Mouse (Mus musculus): ENCODE results near the gene Stap2.

Gene Stap2

GRCm38 (mm10) chr17:56007444-56008355 lies 2.3 kb upstream of the Stap2 start:
- peak; percentile 35 for DNase-seq (ENCODE audit: low spot score)

DNA sequence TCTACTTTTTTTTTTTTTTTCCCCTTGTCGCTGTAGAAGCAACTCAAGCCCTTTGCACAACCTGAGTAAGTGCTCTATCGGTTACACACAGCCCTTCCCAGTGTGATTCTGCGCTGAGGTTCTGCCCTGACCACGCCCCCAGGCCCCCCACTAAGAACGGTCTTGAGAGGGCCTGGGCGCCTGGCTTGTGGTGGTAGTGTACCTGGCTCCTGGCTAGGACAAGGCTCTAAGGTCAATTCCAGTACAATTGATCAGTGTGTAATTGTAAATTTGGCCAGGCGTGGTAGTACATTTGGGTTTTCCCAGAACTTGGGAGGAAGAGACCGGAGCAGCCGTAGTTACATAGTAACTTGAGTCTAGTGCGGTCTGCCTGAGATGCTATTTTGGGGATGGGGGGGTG lies 1.6 kb upstream of the Stap2 start:
- no peak for DNase-seq (ENCODE audit: low spot score)

DNA sequence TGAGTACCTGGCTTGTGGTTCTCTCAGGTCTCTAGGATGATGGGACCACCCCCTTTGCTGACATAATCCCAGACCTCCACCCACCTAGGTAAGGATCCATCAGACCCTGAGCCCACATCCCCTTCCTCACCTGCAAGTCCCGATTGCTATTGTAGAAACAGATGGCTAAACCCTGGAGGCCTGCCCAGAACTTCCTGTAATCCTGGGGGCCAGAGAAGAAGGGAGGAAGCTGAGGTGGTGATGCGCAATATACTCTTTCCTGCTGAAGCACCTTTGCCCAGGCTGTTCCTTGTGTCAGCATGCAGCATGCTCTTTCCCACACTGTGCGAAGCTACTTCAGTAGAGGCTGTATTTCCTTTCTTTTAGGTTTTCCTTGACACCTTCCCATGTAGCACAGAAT lies 2.4 kb downstream of the Stap2 start:
- no peak for DNase-seq (ENCODE audit: low spot score)

DNA sequence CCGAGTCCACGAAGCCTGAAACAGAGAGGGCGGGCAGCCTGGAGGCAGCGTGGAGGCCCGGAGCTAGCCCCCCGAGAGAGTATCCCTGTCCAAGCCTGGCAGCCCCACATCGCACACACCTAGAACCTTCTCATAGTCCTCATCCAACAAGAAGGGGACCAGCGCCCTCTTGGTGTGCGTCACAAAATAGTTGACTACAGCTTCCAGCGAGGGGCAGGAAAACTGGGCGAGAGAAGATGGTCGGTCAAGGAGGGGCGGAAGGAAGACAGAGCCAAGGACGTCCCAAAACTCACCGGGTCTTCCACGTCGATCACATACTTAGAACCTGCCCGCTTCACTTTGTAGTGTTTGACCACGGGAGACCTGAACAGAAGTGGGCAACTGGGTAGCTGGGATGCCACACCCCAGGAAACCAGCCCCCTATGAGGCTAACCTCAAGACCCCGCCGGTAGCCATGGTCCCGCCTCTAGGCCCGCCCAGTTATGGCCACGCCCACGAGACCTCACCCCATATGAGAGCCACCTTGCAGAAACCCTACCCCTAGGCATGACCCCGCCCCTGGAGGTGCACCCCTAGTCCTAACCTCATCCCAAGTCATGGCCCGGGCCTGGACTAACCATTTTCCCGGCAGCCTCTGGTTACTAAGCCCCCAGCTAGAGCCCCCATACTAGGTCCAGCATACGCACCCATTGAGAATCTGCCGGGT lies 5.4 kb downstream of the Stap2 start:
- peak; percentile 59 for DNase-seq (ENCODE audit: low spot score)

- DNase-seq (ENCODE audit: low spot score): no peak
These were observed 9.4 kb downstream of the Stap2 start for GRCm38 (mm10) chr17:55996007-55996406.

- no peak for DNase-seq (ENCODE audit: low spot score)
These were observed 15.0 kb downstream of the Stap2 start for GRCm38 (mm10) chr17:55990278-55990898.

DNA sequence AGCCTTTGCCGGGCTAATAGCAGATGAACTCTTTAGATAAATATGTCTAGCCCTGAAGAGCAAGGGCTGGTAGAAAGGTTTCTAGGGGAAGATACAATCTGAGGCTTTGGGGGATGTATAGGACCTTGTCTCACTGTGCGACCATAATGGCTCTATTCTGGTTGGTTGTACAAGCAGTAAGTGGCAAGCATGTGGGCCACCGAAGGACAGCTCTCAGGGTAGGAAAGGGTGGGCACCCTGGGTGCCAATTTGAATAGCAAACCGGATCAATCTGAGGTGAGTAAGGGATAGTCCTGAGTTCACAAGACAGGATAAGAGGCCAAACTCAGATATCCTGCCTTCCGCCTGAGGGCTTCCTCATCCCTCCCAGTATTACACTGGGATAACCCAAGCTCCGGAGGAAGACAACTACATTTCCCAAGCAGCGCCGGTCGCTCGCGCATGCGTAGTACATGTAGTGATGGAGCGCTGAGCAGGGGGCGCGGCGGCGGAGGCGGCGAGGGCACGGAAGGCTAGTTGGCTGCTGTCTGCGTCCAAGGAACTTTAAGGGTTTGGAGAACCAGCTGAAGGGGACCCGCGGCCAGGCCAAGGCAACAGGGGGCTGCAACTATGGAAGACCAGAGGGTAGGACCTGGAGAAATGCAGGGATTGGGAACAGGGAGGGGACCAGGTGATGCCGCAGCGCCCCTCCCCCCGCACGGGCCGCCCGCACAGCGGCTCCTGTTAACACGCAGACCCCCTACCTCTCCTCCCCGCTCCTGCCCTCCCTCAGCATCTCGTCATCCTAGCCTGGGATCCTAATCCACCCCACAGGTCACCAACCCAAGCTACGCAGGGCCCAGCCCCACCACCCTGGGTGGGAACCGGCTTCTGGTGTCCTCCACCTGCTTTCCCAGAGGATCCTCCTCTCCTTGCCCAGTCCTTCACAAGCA lies 19.1 kb downstream of the Stap2 start, which contains the start of gene Fsd1:
Gene Fsd1, plus strand, starts transcription at position 480 of the 932 bp plus-strand sequence.
- DNase-seq (ENCODE audit: low spot score): peak; percentile 93

DNA sequence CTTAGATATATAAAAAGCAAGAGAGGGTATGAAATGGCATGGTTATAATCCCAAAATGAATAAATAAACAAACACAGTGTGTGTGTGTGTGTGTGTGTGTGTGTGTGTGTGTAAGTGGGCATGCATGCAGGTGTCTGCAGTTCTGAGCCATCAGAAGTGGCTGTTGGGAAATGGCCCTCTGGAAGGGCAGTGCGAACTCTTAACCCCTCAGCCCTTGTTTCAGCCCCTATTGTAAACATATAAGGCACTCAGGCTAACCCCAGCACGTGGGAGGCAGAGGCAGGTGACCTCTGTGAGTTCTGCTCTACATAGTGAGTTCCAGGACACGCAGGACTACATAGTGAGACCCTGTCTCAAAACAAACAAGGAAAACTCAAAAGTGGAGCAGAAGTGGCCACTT lies 28.1 kb downstream of the Stap2 start:
- DNase-seq (ENCODE audit: low spot score): no peak

DNA sequence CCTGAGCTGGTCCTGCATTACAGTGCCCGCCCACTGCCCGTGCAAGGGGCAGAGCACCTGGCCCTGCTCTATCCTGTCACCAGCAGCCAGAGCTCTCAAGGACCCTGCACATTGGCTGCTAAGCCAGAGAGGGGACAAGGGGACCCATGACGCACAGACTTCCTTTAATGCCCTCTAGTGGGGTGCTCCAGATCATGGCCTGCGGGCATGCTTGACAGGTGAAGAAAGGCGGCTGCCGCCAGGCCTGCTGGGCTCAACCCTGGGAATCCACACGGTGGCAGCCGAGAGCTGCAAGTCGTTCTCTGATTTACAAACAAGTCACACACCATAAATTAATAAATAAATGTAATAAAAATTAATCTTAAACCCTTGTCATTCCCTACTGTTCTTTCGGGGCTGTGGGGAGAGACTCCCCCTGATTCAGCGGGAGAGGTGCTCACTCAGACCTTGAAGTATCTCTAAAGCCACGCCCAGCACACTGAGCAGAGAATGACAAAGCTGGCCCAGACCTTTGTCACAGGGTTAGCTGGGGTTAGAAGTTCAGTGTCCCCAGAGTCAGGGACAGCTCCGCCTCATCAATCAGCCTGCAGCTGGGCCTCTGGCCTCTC lies 29.0 kb downstream of the Stap2 start:
- peak; percentile 79 for DNase-seq (ENCODE audit: low spot score)

- DNase-seq (ENCODE audit: low spot score): no peak
These were observed 33.9 kb downstream of the Stap2 start for GRCm38 (mm10) chr17:55971453-55971852.

- peak; percentile 81 for DNase-seq (ENCODE audit: low spot score)
These were observed 35.2 kb downstream of the Stap2 start, which contains the start of gene Shd for GRCm38 (mm10) chr17:55969966-55970891. Gene Shd, plus strand, starts transcription at chr17:55970467.

DNA sequence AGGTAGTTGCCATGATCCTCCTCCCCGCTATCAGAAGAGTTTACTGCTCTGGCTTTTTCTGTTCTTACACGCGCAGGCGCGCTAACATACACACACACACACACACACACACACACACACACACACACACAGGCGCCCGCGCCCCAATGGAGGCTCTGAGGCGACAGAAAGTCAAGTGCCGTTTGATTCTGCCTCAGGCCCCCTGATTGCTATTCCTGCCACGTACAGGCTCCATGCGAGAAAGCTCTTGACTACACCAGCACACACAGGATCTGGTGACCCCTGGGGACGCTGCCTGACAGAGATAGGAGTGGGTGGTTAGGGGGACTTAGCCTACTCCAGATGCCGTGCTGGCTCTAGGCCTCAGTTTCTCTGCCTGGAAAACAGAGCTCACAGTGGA lies 35.8 kb downstream of the Stap2 start:
- peak; percentile 53 for DNase-seq (ENCODE audit: low spot score)

- DNase-seq (ENCODE audit: low spot score): no peak
These were observed 37.2 kb downstream of the Stap2 start for GRCm38 (mm10) chr17:55968210-55968609.

GRCm38 (mm10) chr17:55967186-55967585 lies 38.2 kb downstream of the Stap2 start:
- no peak for DNase-seq (ENCODE audit: low spot score)

DNA sequence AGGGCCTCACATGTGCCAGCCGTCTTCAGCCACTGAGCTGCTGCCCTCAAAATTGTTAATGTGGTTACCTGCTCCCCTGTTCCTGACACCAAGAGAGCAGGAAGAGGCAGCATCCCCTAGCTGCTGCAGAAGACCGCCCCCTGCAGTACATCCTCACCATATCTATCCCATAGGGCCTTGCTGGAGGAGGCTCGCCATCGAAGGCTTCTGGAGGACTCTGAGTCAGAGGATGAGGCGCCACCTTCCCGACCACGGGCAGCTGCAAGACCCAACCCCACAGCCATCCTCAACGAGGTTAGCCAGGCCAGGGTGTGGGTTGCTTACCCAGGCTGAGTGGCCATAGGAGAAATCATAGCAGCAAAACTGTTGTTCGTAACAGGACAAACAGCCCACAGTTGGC lies 40.4 kb downstream of the Stap2 start:
- DNase-seq (ENCODE audit: low spot score): no peak

DNA sequence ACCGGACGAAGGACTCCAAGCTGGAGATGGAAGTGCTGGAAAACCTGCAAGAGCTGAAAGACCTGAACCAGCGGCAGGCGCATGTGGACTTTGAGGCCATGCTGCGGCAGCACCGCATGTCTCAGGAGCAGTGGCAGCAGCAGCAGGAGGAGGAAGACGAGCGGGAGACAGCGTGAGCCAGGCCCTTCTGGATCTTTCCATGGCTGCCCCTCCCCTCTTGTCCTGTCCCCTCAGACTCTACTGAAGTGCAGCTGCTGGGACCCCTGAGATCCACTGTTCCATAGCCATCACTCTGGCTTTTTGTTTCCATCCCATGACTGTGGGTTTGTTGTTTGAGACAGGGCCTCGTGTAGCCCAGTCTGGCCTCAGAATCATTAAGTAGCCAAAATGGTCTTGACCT lies 40.9 kb downstream of the Stap2 start:
- DNase-seq (ENCODE audit: low spot score): no peak

- no peak for DNase-seq (ENCODE audit: low spot score)
These were observed 42.2 kb downstream of the Stap2 start for GRCm38 (mm10) chr17:55963171-55963570.

DNA sequence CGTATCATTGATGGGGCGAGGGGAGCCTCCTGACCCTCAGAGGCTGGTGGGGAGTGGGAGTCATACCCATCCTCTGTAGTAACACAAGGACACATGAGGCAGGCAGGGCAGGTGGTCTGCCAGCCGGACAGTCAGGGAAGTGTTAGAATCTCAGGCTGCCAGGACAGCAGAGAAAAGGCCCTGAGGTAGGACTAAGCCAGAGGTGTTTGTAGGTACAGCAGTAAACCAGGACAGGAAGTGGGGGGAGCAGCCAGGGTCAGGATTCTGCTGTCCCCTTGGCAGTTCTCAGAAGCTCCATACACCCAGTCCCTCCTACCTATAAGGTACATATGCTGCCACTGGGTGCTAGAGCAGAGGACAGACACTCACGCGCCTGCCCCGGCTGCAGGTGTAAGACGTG lies 43.8 kb downstream of the Stap2 start:
- no peak for DNase-seq (ENCODE audit: low spot score)

DNA sequence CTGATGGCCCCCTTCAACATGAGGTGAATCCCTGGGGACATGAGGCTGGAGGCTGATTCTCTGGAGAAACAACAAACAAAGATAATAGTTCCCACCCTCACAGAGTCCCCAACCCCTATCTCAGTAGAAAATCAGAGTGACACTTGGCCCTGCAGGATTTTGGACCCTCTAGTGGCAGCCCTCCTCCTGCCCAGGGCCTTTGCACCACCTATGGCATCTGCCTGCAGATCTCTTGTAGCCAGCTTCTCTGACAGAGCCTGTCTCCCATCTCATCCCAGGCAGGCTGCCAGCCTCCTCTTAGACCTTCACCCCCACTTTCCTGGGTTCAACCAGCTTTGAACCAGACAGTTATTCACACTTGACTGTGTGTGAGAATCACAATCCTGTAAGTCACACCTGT lies 44.6 kb downstream of the Stap2 start:
- DNase-seq (ENCODE audit: low spot score): no peak

All from embryo, embryonic 10 days (tissue).